Mouse (Mus musculus) ES-Bruce4 (cell line): ENCODE measurements around the gene Mrpl50.

Source experiments
- CTCF ChIP-seq: IDR thresholded peaks from one replicate; pipeline ENCODE4 v1.8.1; 2011; ENCODE audit warnings: low read depth, low read length
- EP300 ChIP-seq: IDR thresholded peaks from 2 replicates; pipeline ENCODE4 v1.6.1; 2011; ENCODE audit warnings: low read depth, low read length; ENCODE audit not compliant: insufficient read depth
- POLR2A ChIP-seq: IDR thresholded peaks from one replicate; pipeline ENCODE4 v1.8.1; 2011; ENCODE audit warnings: low read length; ENCODE audit not compliant: insufficient read depth

DNA sequence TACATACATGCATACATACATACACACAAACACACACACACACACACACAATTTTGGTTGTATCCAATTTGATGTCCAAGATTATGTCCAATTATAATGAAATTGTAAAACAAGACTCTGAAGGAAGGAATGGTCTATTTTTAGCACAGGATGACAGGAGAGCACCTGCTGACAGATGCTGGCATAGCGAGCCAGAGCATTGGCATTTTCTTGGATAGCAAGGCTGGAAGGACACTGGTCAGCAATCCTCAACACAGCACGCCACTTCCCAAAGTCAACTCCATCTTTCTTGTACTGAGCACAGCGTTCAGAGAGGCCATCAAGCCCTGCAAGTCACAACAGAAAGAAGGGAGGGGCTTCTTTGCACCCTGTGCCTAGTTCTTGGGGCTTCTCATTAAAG, 20.1 kb upstream of the Mrpl50 start:
- TF ChIP-seq CTCF: no peak
- TF ChIP-seq POLR2A: no peak
- no peak for TF ChIP-seq EP300
